Mouse (Mus musculus) left cerebral cortex, postnatal 36 days (tissue): ENCODE measurements at regions not wholly inside any gene's neighbourhood (a gene's known extent, or its start where the extent isn't known, plus 50 kb on each side); places are given as distances from the start of the nearest gene placed in this dataset.
A peak's percentile ranks its signal among the peaks of the same experiment; 100 is the strongest.
"Not testable (repeated sequence)": the region's sequence is repeated elsewhere in the genome, so short reads cannot be mapped to it uniquely, and the experiment has no call there.

Source experiments
- DNase-seq, 2 experiments: peaks; one replicate each; pipeline ENCODE4 v3.0.0; 2021 to 2022; ENCODE audit warnings: low spot score in 2 of 2, mixed read lengths in 1 of 2
- intact Hi-C: fragments of 180-260 bp; cut with DNase I; formaldehyde crosslinking; loops from one replicate; pipeline ENCODE4 v1.15.1; 2025

GRCm38 (mm10) chr17:13546669-13547085 lies 192.3 kb downstream of the Tcp10c start:
- intact Hi-C loops = no loop called here

GRCm38 (mm10) chr17:13547657-13548360 lies 193.4 kb downstream of the Tcp10c start:
- no peak for DNase-seq

More at GRCm38 (mm10) chr17:13546669-13547085, 192.3 kb downstream of the Tcp10c start:
- peak; percentile 53 to 58 for DNase-seq

GRCm38 (mm10) chr17:13549975-13550895 lies 195.9 kb downstream of the Tcp10c start:
- intact Hi-C loops = no loop called here
- DNase-seq = no peak

More at GRCm38 (mm10) chr17:13547657-13548360, 193.4 kb downstream of the Tcp10c start:
- intact Hi-C loops = no loop called here

- DNase-seq = not testable (repeated sequence)
Observed at GRCm38 (mm10) chr17:13550896-13551267, 196.5 kb downstream of the Tcp10c start.

GRCm38 (mm10) chr17:13551693-13552404 lies 197.5 kb downstream of the Tcp10c start:
- DNase-seq, intact Hi-C loops: not testable (repeated sequence)

More at GRCm38 (mm10) chr17:13550896-13551267, 196.5 kb downstream of the Tcp10c start:
- intact Hi-C loops = not testable (repeated sequence)

GRCm38 (mm10) chr17:13552840-13553239 lies 198.5 kb downstream of the Tcp10c start:
- DNase-seq, intact Hi-C loops: not testable (repeated sequence)

GRCm38 (mm10) chr17:13555311-13556059 lies 201.1 kb downstream of the Tcp10c start:
- intact Hi-C loops, DNase-seq: not testable (repeated sequence)

- intact Hi-C loops, DNase-seq: not testable (repeated sequence)
Observed at GRCm38 (mm10) chr17:13556060-13556660, 201.8 kb downstream of the Tcp10c start.

GRCm38 (mm10) chr17:13558863-13559262 lies 201.5 kb upstream of the Afdn start:
- intact Hi-C loops = no loop called here

GRCm38 (mm10) chr17:13561342-13561741 lies 199.0 kb upstream of the Afdn start:
- DNase-seq = no peak
- intact Hi-C loops = no loop called here

More at GRCm38 (mm10) chr17:13558863-13559262, 201.5 kb upstream of the Afdn start:
- DNase-seq = no peak

- intact Hi-C loops = no loop called here
- no peak for DNase-seq
Observed at GRCm38 (mm10) chr17:13562974-13563373, 197.4 kb upstream of the Afdn start.

GRCm38 (mm10) chr17:13564800-13565199 lies 195.5 kb upstream of the Afdn start:
- intact Hi-C loops = loop anchor here (5.0 kb wide), 2 partner anchors 42 to 113 kb away; no protein-coding TSS in a partner anchor
- DNase-seq = no peak

GRCm38 (mm10) chr17:13566680-13567079 lies 193.7 kb upstream of the Afdn start:
- intact Hi-C loops = loop anchor here (5.0 kb wide), 2 partner anchors 44 to 111 kb away; no protein-coding TSS in a partner anchor
- no peak for DNase-seq

GRCm38 (mm10) chr17:13567183-13567582 lies 193.2 kb upstream of the Afdn start:
- DNase-seq = no peak
- intact Hi-C loops = loop anchor here (5.0 kb wide), 2 partner anchors 45 to 110 kb away; no protein-coding TSS in a partner anchor

- intact Hi-C loops = no loop called here
- no peak for DNase-seq
Observed at GRCm38 (mm10) chr17:13570796-13571195, 189.5 kb upstream of the Afdn start.

- no peak for DNase-seq
- intact Hi-C loops = no loop called here
Observed at GRCm38 (mm10) chr17:13572204-13572833, 188.0 kb upstream of the Afdn start.

- intact Hi-C loops = no loop called here
- DNase-seq = no peak
Observed at GRCm38 (mm10) chr17:13573036-13573435, 187.3 kb upstream of the Afdn start.

- intact Hi-C loops = no loop called here
- no peak for DNase-seq
Observed at GRCm38 (mm10) chr17:13574122-13574521, 186.2 kb upstream of the Afdn start.
